In the genomic region with DNA sequence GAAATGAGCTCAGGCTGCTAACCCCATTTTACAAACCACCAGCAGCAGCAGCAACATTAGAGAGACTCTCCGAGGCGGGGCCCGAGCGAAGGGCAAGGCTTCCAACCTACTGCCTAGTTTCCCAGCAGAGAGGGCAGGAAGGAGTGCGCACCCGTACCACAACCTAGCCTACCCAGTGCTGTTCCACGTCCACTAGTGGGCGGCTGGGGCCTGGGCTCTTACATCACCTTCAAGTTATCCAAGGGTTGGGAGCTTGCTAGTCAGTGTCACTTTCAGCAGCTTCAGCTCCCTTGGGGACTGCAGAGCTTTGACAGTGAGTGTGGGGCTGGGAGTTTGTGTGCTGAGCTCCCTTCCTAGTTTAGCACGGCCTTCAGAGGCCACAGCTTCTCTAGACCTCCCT, we compare ENCODE assay signal across 10 mouse cellular contexts. TPM values are rescaled to one million over a fixed set of nuclear protein-coding genes. Genes with fewer than 3 reads are reported as not detected.
DNase-seq lines count a peak whose midpoint lies in the region; ATAC-seq and TF ChIP-seq lines count a peak whose summit lies in the region.
"Had no signal": no experiment of that assay in that cellular context is flagged by ENCODE, and none has a peak within 500 bp of the region (broad histone marks: within the 10 kb centered on the region; RNA-seq: fewer than 3 reads in every experiment).

No protein-coding gene starts in this region.

- peak overlapping the region; percentile 25 for H3K4me3 ChIP-seq in lung, adult 2 months (replicated peaks; ENCODE audit: extremely low read depth, low read depth, low read length)
- no peak overlapping the region for H3K4me3 ChIP-seq in embryonic facial prominence, embryonic 15.5 days (replicated peaks)
- no peak overlapping the region for H3K4me3 ChIP-seq in kidney, embryonic 15.5 days (replicated peaks)

- H3K4me1 ChIP-seq in lung, adult 2 months (ENCODE audit: control insufficient read depth, insufficient read depth, low read length): peaks cover 28% of the 10 kb centered on the region
- H3K4me1 ChIP-seq in embryonic facial prominence, embryonic 15.5 days: peaks cover 13% of the 10 kb centered on the region; the same call in 1 of the 2 replicates
- peaks cover 45% of the 10 kb centered on the region for H3K4me1 ChIP-seq in kidney, embryonic 15.5 days

- no peak for DNase-seq in lung, adult 2 months
- no peak for DNase-seq in lung, postnatal 25 days (ENCODE audit: low spot score)
- peak; percentile 64 for DNase-seq in lung, postnatal 10 days
- DNase-seq in urinary bladder, postnatal 36 days (ENCODE audit: low spot score in 2 of 2): no peak
- no peak for DNase-seq in embryo, embryonic 10.5 days (ENCODE audit: low spot score)
- no peak for DNase-seq in urinary bladder, postnatal 14 days (ENCODE audit: low spot score)
- DNase-seq: cerebellum, adult 2 months had no signal

- 42% methylated on average over 9 of the region's 9 CpGs for WGBS in lung, adult 2 months
- 76% methylated on average over 9 of the region's 9 CpGs for WGBS in embryonic facial prominence, embryonic 15.5 days
- 65% methylated on average over 9 of the region's 9 CpGs for WGBS in kidney, embryonic 15.5 days

- no peaks in the 10 kb centered on the region for H3K9me3 ChIP-seq in embryonic facial prominence, embryonic 15.5 days (replicated peaks)
- no peaks in the 10 kb centered on the region for H3K9me3 ChIP-seq in kidney, embryonic 15.5 days (replicated peaks)

- no peak for TF ChIP-seq CTCF in lung, adult 2 months (IDR thresholded peaks at IDR 0.05; ENCODE audit: insufficient read depth, low read length)

- peak overlapping the region; percentile 41; the same call in 1 of the 2 replicates for H3K27ac ChIP-seq in embryonic facial prominence, embryonic 15.5 days (replicated peaks)
- H3K27ac ChIP-seq in kidney, embryonic 15.5 days: peak overlapping the region; percentile 78

- no peak for ATAC-seq in embryonic facial prominence, embryonic 15.5 days (ENCODE audit: insufficient number of reproducible peaks, low FRiP score, low TSS enrichment, low read depth)
- ATAC-seq in kidney, embryonic 15.5 days (replicated peaks; ENCODE audit: low FRiP score): no peak
- ATAC-seq: Patski had no signal

- H3K9ac ChIP-seq in embryonic facial prominence, embryonic 15.5 days: no peak overlapping the region
- no peak overlapping the region for H3K9ac ChIP-seq in kidney, embryonic 15.5 days

- H3K4me2 ChIP-seq in embryonic facial prominence, embryonic 15.5 days (replicated peaks): no peak overlapping the region
- H3K4me2 ChIP-seq in kidney, embryonic 15.5 days: peak overlapping the region; percentile 23; the same call in 1 of the 2 replicates

- H3K27me3 ChIP-seq in embryonic facial prominence, embryonic 15.5 days: no peaks in the 10 kb centered on the region
- no peaks in the 10 kb centered on the region for H3K27me3 ChIP-seq in kidney, embryonic 15.5 days
- H3K27me3 ChIP-seq: Patski had no signal

- TF ChIP-seq POLR2A in lung, adult 2 months (IDR thresholded peaks at IDR 0.05; ENCODE audit: borderline replicate concordance, extremely low read depth, low read depth, low read length): no peak; the same call in 1 of the 2 replicates

- no peaks in the 10 kb centered on the region for H3K36me3 ChIP-seq in embryonic facial prominence, embryonic 15.5 days
- no peaks in the 10 kb centered on the region for H3K36me3 ChIP-seq in kidney, embryonic 15.5 days

RNA-seq across cellular contexts. Expression of a gene that starts 8.4 kb away (rescaled TPM):
- polyA plus RNA-seq in lung, adult 2 months (2012; rRNA removed): 1,942 and 2,032 TPM in 2 replicates
- polyA plus RNA-seq in embryonic facial prominence, embryonic 15.5 days (2015; fragmentation: Nextera tagmentation; extraction: Ambion mirVana): 111 and 125 TPM in 2 replicates
- polyA plus RNA-seq in kidney, embryonic 15.5 days (2015; fragmentation: Nextera tagmentation; extraction: Ambion mirVana): 218 and 219 TPM in 2 replicates

RNA-seq across cellular contexts. Expression of a gene that starts 15.0 kb away (rescaled TPM):
- polyA plus RNA-seq in lung, adult 2 months (2012; rRNA removed): not detected in 2 replicates
- polyA plus RNA-seq in embryonic facial prominence, embryonic 15.5 days (2015; fragmentation: Nextera tagmentation; extraction: Ambion mirVana): not detected in 2 replicates
- polyA plus RNA-seq in kidney, embryonic 15.5 days (2015; fragmentation: Nextera tagmentation; extraction: Ambion mirVana): not detected in 2 replicates
- polyA plus RNA-seq: cerebellum, adult 2 months; Patski had no signal

RNA-seq across cellular contexts. Expression of a gene that starts 32.8 kb away (rescaled TPM):
- polyA plus RNA-seq in lung, adult 2 months (2012; rRNA removed): 106 and 134 TPM in 2 replicates
- 31.7 and 32.2 TPM in 2 replicates for polyA plus RNA-seq in embryonic facial prominence, embryonic 15.5 days (2015; fragmentation: Nextera tagmentation; extraction: Ambion mirVana)
- polyA plus RNA-seq in kidney, embryonic 15.5 days (2015; fragmentation: Nextera tagmentation; extraction: Ambion mirVana): 41.7 and 47.7 TPM in 2 replicates

RNA-seq across cellular contexts. Expression of a gene that starts 54.9 kb away (rescaled TPM):
- polyA plus RNA-seq in lung, adult 2 months (2012; rRNA removed): 108 and 124 TPM in 2 replicates
- 26.0 and 30.3 TPM in 2 replicates for polyA plus RNA-seq in embryonic facial prominence, embryonic 15.5 days (2015; fragmentation: Nextera tagmentation; extraction: Ambion mirVana)
- 22.0 and 24.6 TPM in 2 replicates for polyA plus RNA-seq in kidney, embryonic 15.5 days (2015; fragmentation: Nextera tagmentation; extraction: Ambion mirVana)

RNA-seq across cellular contexts. Expression of a gene that starts 56.9 kb away (rescaled TPM):
- polyA plus RNA-seq in lung, adult 2 months (2012; rRNA removed): 13.1 and 15.1 TPM in 2 replicates
- polyA plus RNA-seq in embryonic facial prominence, embryonic 15.5 days (2015; fragmentation: Nextera tagmentation; extraction: Ambion mirVana): 44.0 and 48.6 TPM in 2 replicates
- 32.9 and 33.1 TPM in 2 replicates for polyA plus RNA-seq in kidney, embryonic 15.5 days (2015; fragmentation: Nextera tagmentation; extraction: Ambion mirVana)
